Mouse (Mus musculus) kidney, embryonic 14.5 days (tissue): ENCODE results near the gene Gabpa. TPM values are rescaled to one million over a fixed set of nuclear protein-coding genes. Genes with fewer than 3 reads are reported as not detected.

Experiments
- ATAC-seq: fragments of 200-750 bp; cut with Nextera tagmentation; 2 replicates; pipeline ENCODE4 v1.8.0; 2017; ENCODE audit warnings: moderate number of reproducible peaks, mild to moderate bottlenecking, moderate TSS enrichment, moderate library complexity; ENCODE audit not compliant: low FRiP score, low TSS enrichment
- H3K27ac ChIP-seq: fragments of 300-500 bp; sonication (generic); 2 replicates; pipeline ENCODE4 v1.5.1; 2014; ENCODE audit warnings: low read depth, mild to moderate bottlenecking, low read length, moderate library complexity, mixed read lengths
- H3K27me3 ChIP-seq: fragments of 300-500 bp; sonication (generic); 2 replicates; pipeline ENCODE4 v1.6.1; 2014; ENCODE audit warnings: mild to moderate bottlenecking, low read length; ENCODE audit not compliant: control insufficient read depth, insufficient read depth
- H3K36me3 ChIP-seq: fragments of 300-500 bp; sonication (generic); 2 replicates; pipeline ENCODE4 v1.6.1; 2014; ENCODE audit warnings: low read length, mixed read lengths; ENCODE audit not compliant: control insufficient read depth, insufficient read depth
- H3K4me1 ChIP-seq: fragments of 300-500 bp; sonication (generic); 2 replicates; pipeline ENCODE4 v1.6.1; 2014; ENCODE audit warnings: low read length, mixed read lengths; ENCODE audit not compliant: control insufficient read depth, insufficient read depth
- H3K4me2 ChIP-seq: fragments of 300-500 bp; sonication (generic); replicated peaks from 2 replicates; pipeline ENCODE4 v1.6.1; 2014; ENCODE audit warnings: low read depth, mild to moderate bottlenecking, low read length
- H3K4me3 ChIP-seq: fragments of 300-500 bp; sonication (generic); 2 replicates; pipeline ENCODE4 v1.5.1; 2014; ENCODE audit warnings: mild to moderate bottlenecking, low read length
- H3K9ac ChIP-seq: fragments of 300-500 bp; sonication (generic); 2 replicates; pipeline ENCODE4 v1.6.1; 2014; ENCODE audit warnings: low read depth, mild to moderate bottlenecking, low read length, moderate library complexity
- H3K9me3 ChIP-seq: fragments of 300-500 bp; sonication (generic); 2 replicates; pipeline ENCODE4 v1.6.1; 2016; ENCODE audit warnings: low read length; ENCODE audit not compliant: control insufficient read depth
- WGBS: fragments of 180-500 bp; shearing (Covaris S2); extraction: QIAGEN DNeasy Blood & Tissue Kit; methylation state at CpG from one replicate; pipeline ENCODE4 v1.1.7; 2014; 5-methylcytosine and 5-hydroxymethylcytosine counted together
- polyA plus RNA-seq: library from polyadenylated mRNA; unstranded; fragments of >200 nt; fragmentation: Nextera tagmentation; extraction: Ambion mirVana; gene quantifications from 2 replicates; pipeline ENCODE4 v1.2.1, GENCODE M21; 2014

The Gabpa gene
- polyA plus RNA-seq, result 27.5 and 44.7 TPM in 2 replicates

GRCm38 (mm10) chr16:84834745-84835440 lies at the start of gene Gabpa:
Gene Gabpa (plus strand): TSS chr16:84834925.
- ATAC-seq, result peak; percentile 95
- Histone ChIP-seq H3K4me3 (peak within 1 kb of the TSS; percentile 95), H3K9ac (peak within 1 kb of the TSS; percentile 99), H3K4me2 (peak within 1 kb of the TSS; percentile 74), H3K36me3 (peaks cover 32% of the 10 kb centered on the region), H3K9me3 (no peaks in the 10 kb centered on the region), H3K27ac (peak within 1 kb of the TSS; percentile 98), H3K4me1 (peaks cover 12% of the 10 kb centered on the region; the same call in 1 of the 2 replicates), H3K27me3 (no peaks in the 10 kb centered on the region)
- under 1% methylated on average over 52 of the region's 52 CpGs for WGBS

- Histone ChIP-seq H3K4me1 (no peaks in the 10 kb centered on the region), H3K9ac (no peak overlapping the region), H3K4me2 (no peak overlapping the region), H3K27ac (no peak overlapping the region), H3K9me3 (no peaks in the 10 kb centered on the region), H3K4me3 (no peak overlapping the region), H3K36me3 (no peaks in the 10 kb centered on the region), H3K27me3 (no peaks in the 10 kb centered on the region)
- 17% methylated on average over 7 of the region's 7 CpGs for WGBS
- no peak for ATAC-seq
These were observed 49.8 kb upstream of the Gabpa start for GRCm38 (mm10) chr16:84784966-84785365.

- ATAC-seq, result no peak
- WGBS, result 82% methylated on average over 2 of the region's 2 CpGs
These were observed 44.0 kb upstream of the Gabpa start for GRCm38 (mm10) chr16:84790595-84791165.

GRCm38 (mm10) chr16:84793401-84793800 lies 41.3 kb upstream of the Gabpa start:
- ATAC-seq, result no peak
- no peaks in the 10 kb centered on the region for H3K36me3 ChIP-seq

More at GRCm38 (mm10) chr16:84790595-84791165, 44.0 kb upstream of the Gabpa start:
- Histone ChIP-seq H3K27ac (no peak overlapping the region), H3K9ac (no peak overlapping the region), H3K27me3 (no peaks in the 10 kb centered on the region), H3K4me2 (no peak overlapping the region), H3K9me3 (no peaks in the 10 kb centered on the region), H3K4me1 (no peaks in the 10 kb centered on the region), H3K36me3 (no peaks in the 10 kb centered on the region), H3K4me3 (no peak overlapping the region)

GRCm38 (mm10) chr16:84795337-84795736 lies 39.4 kb upstream of the Gabpa start:
- no peak overlapping the region for H3K4me2 ChIP-seq
- ATAC-seq, result no peak
- no peaks in the 10 kb centered on the region for H3K4me1 ChIP-seq
- H3K27ac ChIP-seq, result no peak overlapping the region
- WGBS, result 55% methylated on average over 3 of the region's 3 CpGs
- H3K36me3 ChIP-seq, result no peaks in the 10 kb centered on the region
- no peak overlapping the region for H3K4me3 ChIP-seq
- no peak overlapping the region for H3K9ac ChIP-seq
- H3K27me3 ChIP-seq, result no peaks in the 10 kb centered on the region
- H3K9me3 ChIP-seq, result no peaks in the 10 kb centered on the region

More at GRCm38 (mm10) chr16:84793401-84793800, 41.3 kb upstream of the Gabpa start:
- Histone ChIP-seq H3K4me1 (no peaks in the 10 kb centered on the region), H3K9me3 (no peaks in the 10 kb centered on the region), H3K4me3 (no peak overlapping the region), H3K27ac (no peak overlapping the region), H3K9ac (no peak overlapping the region), H3K27me3 (no peaks in the 10 kb centered on the region), H3K4me2 (no peak overlapping the region)
- WGBS, result 86% methylated on average over 14 of the region's 14 CpGs

GRCm38 (mm10) chr16:84796678-84797077 lies 38.0 kb upstream of the Gabpa start:
- WGBS, result 73% methylated on average over 9 of the region's 9 CpGs

GRCm38 (mm10) chr16:84800038-84800437 lies 34.7 kb upstream of the Gabpa start:
- Histone ChIP-seq H3K4me1 (0 out of 2 replicates have a peak, but pooled peaks cover 6% of the 10 kb centered on the region), H3K9me3 (no peaks in the 10 kb centered on the region), H3K27me3 (no peaks in the 10 kb centered on the region), H3K9ac (no peak overlapping the region), H3K4me3 (no peak overlapping the region), H3K4me2 (no peak overlapping the region), H3K36me3 (no peaks in the 10 kb centered on the region), H3K27ac (no peak overlapping the region)
- WGBS, result 100% methylated on average over 1 of the region's 2 CpGs
- no peak for ATAC-seq

More at GRCm38 (mm10) chr16:84796678-84797077, 38.0 kb upstream of the Gabpa start:
- no peaks in the 10 kb centered on the region for H3K4me1 ChIP-seq
- H3K4me3 ChIP-seq, result no peak overlapping the region
- ATAC-seq, result no peak
- H3K9me3 ChIP-seq, result no peaks in the 10 kb centered on the region
- no peak overlapping the region for H3K27ac ChIP-seq
- H3K9ac ChIP-seq, result no peak overlapping the region
- no peak overlapping the region for H3K4me2 ChIP-seq
- H3K27me3 ChIP-seq, result no peaks in the 10 kb centered on the region
- H3K36me3 ChIP-seq, result no peaks in the 10 kb centered on the region

- Histone ChIP-seq H3K9ac (no peak overlapping the region), H3K27me3 (no peaks in the 10 kb centered on the region), H3K36me3 (no peaks in the 10 kb centered on the region), H3K4me2 (no peak overlapping the region), H3K9me3 (no peaks in the 10 kb centered on the region), H3K4me1 (0 out of 2 replicates have a peak, but pooled peaks cover 6% of the 10 kb centered on the region), H3K27ac (no peak overlapping the region), H3K4me3 (no peak overlapping the region)
- 0 out of 2 replicates have a peak, but pooled peaks have one; percentile 52 for ATAC-seq
- WGBS, result 39% methylated on average over 6 of the region's 6 CpGs
These were observed 32.5 kb upstream of the Gabpa start for GRCm38 (mm10) chr16:84802217-84802616.

GRCm38 (mm10) chr16:84804866-84805265 lies 29.9 kb upstream of the Gabpa start:
- H3K9me3 ChIP-seq, result no peaks in the 10 kb centered on the region
- 0 out of 2 replicates have a peak, but pooled peaks cover 6% of the 10 kb centered on the region for H3K4me1 ChIP-seq
- no peak overlapping the region for H3K4me2 ChIP-seq
- H3K27me3 ChIP-seq, result no peaks in the 10 kb centered on the region
- H3K4me3 ChIP-seq, result no peak overlapping the region
- no peak for ATAC-seq
- H3K36me3 ChIP-seq, result no peaks in the 10 kb centered on the region
- no peak overlapping the region for H3K27ac ChIP-seq
- WGBS, result 53% methylated on average over 5 of the region's 5 CpGs
- no peak overlapping the region for H3K9ac ChIP-seq
